Mouse (Mus musculus): Measurements from ENCODE around the gene Gm19935. TPM values are rescaled to one million over a fixed set of nuclear protein-coding genes. Genes with fewer than 3 reads are reported as not detected.

Gene Gm19935
- polyA plus RNA-seq, 1 experiment from 2014 or later: 0.12 TPM

GRCm38 (mm10) chr8:90794990-90795861, 22.0 kb downstream of the Gm19935 start:
- peak; percentile 87 for DNase-seq (ENCODE audit: low spot score)
- 8% methylated on average over 12 of the region's 12 CpGs for WGBS
- H3K9ac ChIP-seq (ENCODE audit: low read depth, low read length): no peak overlapping the region

DNA sequence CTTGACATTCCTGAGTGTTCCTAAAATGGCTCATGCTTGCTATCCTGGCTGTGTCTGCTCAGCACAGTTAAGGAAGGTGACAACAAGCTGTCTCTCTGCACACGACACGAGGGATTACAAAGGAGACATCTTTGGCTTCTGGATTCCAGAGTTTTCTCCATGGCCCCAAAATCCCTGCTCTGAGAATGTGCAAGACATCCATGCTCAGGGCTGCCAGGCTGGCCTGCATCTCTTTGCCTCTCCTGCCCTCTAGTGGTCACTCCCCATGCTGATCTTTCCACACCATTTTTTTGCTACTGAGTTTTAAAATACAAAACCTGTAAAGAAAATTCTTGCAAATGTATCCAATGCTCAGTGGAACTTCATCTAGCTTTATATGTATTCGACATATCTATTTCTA, 23.5 kb downstream of the Gm19935 start:
- Histone ChIP-seq H3K4me2 (ENCODE audit: low read length) (no peak overlapping the region), H3K27ac (no peak overlapping the region), H3K4me1 (replicated peaks; ENCODE audit: insufficient read depth, low read length) (peaks cover 5% of the 10 kb centered on the region; the same call in 1 of the 2 replicates), H3K4me3 (replicated peaks; ENCODE audit: low read depth, low read length) (no peak overlapping the region), H3K9ac (ENCODE audit: low read depth, low read length) (no peak overlapping the region), H3K27me3 (ENCODE audit: insufficient read depth, low read length) (no peaks in the 10 kb centered on the region), H3K9me3 (replicated peaks; ENCODE audit: low read length) (no peaks in the 10 kb centered on the region), H3K36me3 (ENCODE audit: insufficient read depth, low read length) (no peaks in the 10 kb centered on the region)
- peak; percentile 92 for TF ChIP-seq CTCF (IDR thresholded peaks at IDR 0.05; ENCODE audit: low read depth)
- peak; percentile 89 for DNase-seq (ENCODE audit: low spot score)
- ATAC-seq (replicated peaks; ENCODE audit: low FRiP score, low read depth): peak; percentile 31; the same call in 1 of the 2 replicates
- WGBS: 5% methylated on average over 3 of the region's 3 CpGs

More at GRCm38 (mm10) chr8:90794990-90795861, 22.0 kb downstream of the Gm19935 start:
- peak; percentile 77 for TF ChIP-seq CTCF (IDR thresholded peaks at IDR 0.05; ENCODE audit: low read depth)
- peaks cover 5% of the 10 kb centered on the region; the same call in 1 of the 2 replicates for H3K4me1 ChIP-seq (replicated peaks; ENCODE audit: insufficient read depth, low read length)
- H3K9me3 ChIP-seq (replicated peaks; ENCODE audit: low read length): no peaks in the 10 kb centered on the region
- peak overlapping the region; percentile 44 for H3K4me2 ChIP-seq (ENCODE audit: low read length)
- H3K27me3 ChIP-seq (ENCODE audit: insufficient read depth, low read length): no peaks in the 10 kb centered on the region
- H3K4me3 ChIP-seq (replicated peaks; ENCODE audit: low read depth, low read length): peak overlapping the region; percentile 21
- H3K36me3 ChIP-seq (ENCODE audit: insufficient read depth, low read length): no peaks in the 10 kb centered on the region
- ATAC-seq (replicated peaks; ENCODE audit: low FRiP score, low read depth): peak; percentile 75
- H3K27ac ChIP-seq: peak overlapping the region; percentile 47; the same call in 1 of the 2 replicates

GRCm38 (mm10) chr8:90791616-90792015, 25.6 kb downstream of the Gm19935 start:
- no peak overlapping the region for H3K27ac ChIP-seq
- WGBS: 75% methylated on average over 1 of the region's 1 CpGs
- H3K36me3 ChIP-seq (ENCODE audit: insufficient read depth, low read length): no peaks in the 10 kb centered on the region
- H3K27me3 ChIP-seq (ENCODE audit: insufficient read depth, low read length): no peaks in the 10 kb centered on the region
- DNase-seq (ENCODE audit: low spot score) (no peak), ATAC-seq (replicated peaks; ENCODE audit: low FRiP score, low read depth) (no peak)
- H3K9me3 ChIP-seq (replicated peaks; ENCODE audit: low read length): no peaks in the 10 kb centered on the region
- no peak for TF ChIP-seq CTCF (IDR thresholded peaks at IDR 0.05; ENCODE audit: low read depth)
- peaks cover 5% of the 10 kb centered on the region; the same call in 1 of the 2 replicates for H3K4me1 ChIP-seq (replicated peaks; ENCODE audit: insufficient read depth, low read length)
- H3K4me2 ChIP-seq (ENCODE audit: low read length): no peak overlapping the region
- no peak overlapping the region for H3K9ac ChIP-seq (ENCODE audit: low read depth, low read length)
- no peak overlapping the region for H3K4me3 ChIP-seq (replicated peaks; ENCODE audit: low read depth, low read length)

- H3K4me2 ChIP-seq (ENCODE audit: low read length): no peak overlapping the region
- DNase-seq (ENCODE audit: low spot score) (no peak), ATAC-seq (replicated peaks; ENCODE audit: low FRiP score, low read depth) (no peak)
- no peak overlapping the region for H3K4me3 ChIP-seq (replicated peaks; ENCODE audit: low read depth, low read length)
- no peaks in the 10 kb centered on the region for H3K27me3 ChIP-seq (ENCODE audit: insufficient read depth, low read length)
- H3K4me1 ChIP-seq (replicated peaks; ENCODE audit: insufficient read depth, low read length): no peaks in the 10 kb centered on the region
- WGBS: 74% methylated on average over 5 of the region's 5 CpGs
- no peaks in the 10 kb centered on the region for H3K9me3 ChIP-seq (replicated peaks; ENCODE audit: low read length)
- H3K9ac ChIP-seq (ENCODE audit: low read depth, low read length): no peak overlapping the region
- H3K27ac ChIP-seq: no peak overlapping the region
- H3K36me3 ChIP-seq (ENCODE audit: insufficient read depth, low read length): no peaks in the 10 kb centered on the region
- no peak for TF ChIP-seq CTCF (IDR thresholded peaks at IDR 0.05; ENCODE audit: low read depth)
Observed at GRCm38 (mm10) chr8:90769791-90770190, 47.4 kb downstream of the Gm19935 start.

Small RNAs within 50 kb of the gene (microRNA-seq; reads per million reads assigned to microRNA genes)
- not detected for gene Gm44382

Other genes starting within 250 kb of the Gm19935 start
- gene Chd9, start 11.0 kb upstream of the Gm19935 start, polyA plus RNA-seq (2015; fragmentation: Nextera tagmentation; extraction: Ambion mirVana): 116 and 117 TPM in 2 replicates